Mouse (Mus musculus): ENCODE measurements around the gene Rapgef2.

Rapgef2 gene

GRCm38 (mm10) chr3:79237619-79238342 lies 48.5 kb downstream of the Rapgef2 start:
- in situ Hi-C loops (cut with MboI, MseI): no loop called here

GRCm38 (mm10) chr3:79234485-79234884 lies 51.8 kb downstream of the Rapgef2 start:
- in situ Hi-C loops (cut with MboI, MseI): no loop called here

- in situ Hi-C loops (cut with MboI, MseI): no loop called here
Measured at GRCm38 (mm10) chr3:79233478-79234415, 52.6 kb downstream of the Rapgef2 start.

GRCm38 (mm10) chr3:79230718-79231117 lies 55.6 kb downstream of the Rapgef2 start:
- in situ Hi-C loops (cut with MboI, MseI): no loop called here

GRCm38 (mm10) chr3:79229546-79229945 lies 56.8 kb downstream of the Rapgef2 start:
- in situ Hi-C loops (cut with MboI, MseI): loop anchor here (5.0 to 10.0 kb wide), 3 partner anchors 55 to 358 kb away; partner anchors contain the start of gene Rapgef2

DNA sequence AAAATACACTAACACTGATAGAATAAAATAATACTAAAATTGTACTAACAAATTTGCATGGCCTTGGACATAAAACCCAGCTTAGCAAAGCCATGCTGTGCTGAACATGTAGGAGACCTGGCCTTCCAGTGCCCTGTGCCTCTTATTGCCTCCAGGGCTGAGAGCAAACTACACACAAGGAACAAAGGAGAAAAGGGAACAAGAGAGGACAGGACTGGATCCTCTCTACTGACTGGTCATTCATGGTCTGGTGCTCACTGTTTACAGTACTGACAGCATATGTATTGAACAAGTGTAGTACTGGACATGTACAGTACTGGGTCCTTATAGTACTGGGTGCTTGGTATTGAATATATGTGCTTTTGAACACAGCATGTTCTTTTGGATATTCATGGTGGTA lies 58.0 kb downstream of the Rapgef2 start:
- in situ Hi-C loops (cut with MboI, MseI): loop anchor here (5.0 to 10.0 kb wide), 3 partner anchors 56 to 359 kb away; partner anchors contain the start of gene Rapgef2

DNA sequence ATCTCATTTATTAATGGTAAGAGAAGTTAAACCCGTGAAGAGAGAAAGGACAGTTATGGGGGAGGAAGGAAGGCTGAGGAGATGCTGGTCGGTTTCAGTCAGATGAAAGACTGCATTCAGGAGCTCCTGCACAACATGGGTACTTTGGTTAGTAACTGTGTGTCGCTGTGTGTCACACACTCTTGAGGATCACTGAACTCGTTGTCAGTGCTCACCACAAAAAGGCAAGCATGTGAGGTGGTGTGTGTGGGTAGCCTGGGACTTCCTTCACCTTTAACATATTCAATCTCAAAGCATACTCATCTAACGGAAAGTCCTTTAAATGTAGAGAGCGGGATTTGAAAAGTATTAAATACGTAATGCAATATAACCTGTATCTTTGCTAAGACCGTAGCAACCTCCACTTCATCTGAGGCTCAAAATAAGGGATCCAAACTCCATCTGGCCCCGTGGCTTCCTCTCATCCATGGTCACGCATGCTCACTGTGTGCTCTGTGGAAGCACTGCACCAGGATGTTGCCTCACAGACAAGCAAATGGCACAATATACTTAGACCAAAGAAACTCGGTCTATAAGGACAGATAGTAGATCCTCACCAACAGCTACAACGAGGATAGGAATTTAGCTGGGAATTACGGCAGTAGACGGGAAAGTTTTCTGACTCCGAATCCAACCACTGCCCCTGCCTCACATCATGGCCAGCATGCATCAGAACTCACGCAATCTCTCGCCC lies 58.8 kb downstream of the Rapgef2 start:
- in situ Hi-C loops (cut with MboI, MseI): loop anchor here (5.0 to 10.0 kb wide), 3 partner anchors 57 to 360 kb away; partner anchors contain the start of gene Rapgef2

DNA sequence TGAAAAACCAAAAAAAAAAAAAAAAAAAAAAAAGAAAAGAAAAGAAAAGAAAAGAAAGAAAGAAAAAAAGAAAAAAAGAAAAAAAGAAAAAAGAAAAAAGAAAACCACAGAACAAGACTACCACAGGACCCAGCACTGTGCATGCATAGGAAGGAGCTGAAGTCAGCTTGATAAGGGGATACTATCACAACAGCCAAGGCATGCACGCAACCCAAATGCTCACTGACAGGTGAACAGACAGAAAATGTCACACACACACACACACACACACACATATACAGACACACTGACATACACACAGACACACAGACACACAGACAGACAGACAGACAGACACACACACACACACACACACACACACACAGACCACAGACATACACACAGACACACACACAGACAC lies 59.5 kb downstream of the Rapgef2 start:
- in situ Hi-C loops (cut with MboI, MseI): loop anchor here (5.0 to 10.0 kb wide), 3 partner anchors 58 to 360 kb away; partner anchors contain the start of gene Rapgef2

DNA sequence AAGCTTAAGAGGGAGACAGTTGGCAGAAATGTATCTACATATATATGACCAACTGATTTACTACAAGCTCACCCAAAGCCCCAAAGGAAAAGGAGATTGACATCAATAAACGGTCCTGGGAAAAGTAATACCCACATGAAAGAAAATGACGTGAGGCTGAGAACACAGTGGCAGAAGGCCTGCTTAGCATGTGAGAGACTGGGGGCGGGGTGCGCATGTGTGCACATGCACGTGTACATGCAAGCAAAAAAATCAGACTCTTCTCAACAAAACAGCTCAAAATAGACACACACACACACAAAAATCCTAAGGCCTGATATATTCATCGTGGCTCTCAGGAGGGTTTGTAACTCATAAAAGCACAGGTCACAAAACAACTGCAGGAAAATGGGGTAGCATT lies 60.4 kb downstream of the Rapgef2 start:
- in situ Hi-C loops (cut with MboI, MseI): loop anchor here (5.0 to 10.0 kb wide), 3 partner anchors 59 to 361 kb away; partner anchors contain the start of gene Rapgef2

DNA sequence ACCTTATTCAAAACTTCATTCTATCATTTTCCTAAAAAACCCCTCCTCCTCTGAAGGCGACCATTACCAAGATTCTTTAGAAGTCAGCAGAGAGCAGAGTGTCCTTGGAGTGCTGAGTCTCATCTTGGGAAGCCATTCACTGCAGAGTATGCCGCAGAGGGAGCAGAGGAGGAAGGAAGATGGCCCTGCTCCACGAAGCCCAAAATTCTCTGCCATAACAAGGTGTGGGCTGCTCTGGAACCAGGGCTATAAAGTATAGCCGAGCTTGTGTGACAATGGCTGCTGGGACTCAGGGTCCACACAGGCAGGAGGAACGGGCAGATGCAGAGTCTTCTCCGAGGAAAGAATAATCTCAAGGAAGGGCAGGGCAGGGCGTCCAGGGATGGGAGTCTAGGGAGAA lies 62.0 kb downstream of the Rapgef2 start:
- in situ Hi-C loops (cut with MboI, MseI): loop anchor here (10.0 kb wide), 2 partner anchors 60 to 210 kb away; partner anchors contain the start of gene Rapgef2

GRCm38 (mm10) chr3:79223281-79223680 lies 63.0 kb downstream of the Rapgef2 start:
- in situ Hi-C loops (cut with MboI, MseI): loop anchor here (10.0 kb wide), 2 partner anchors 62 to 212 kb away; partner anchors contain the start of gene Rapgef2

DNA sequence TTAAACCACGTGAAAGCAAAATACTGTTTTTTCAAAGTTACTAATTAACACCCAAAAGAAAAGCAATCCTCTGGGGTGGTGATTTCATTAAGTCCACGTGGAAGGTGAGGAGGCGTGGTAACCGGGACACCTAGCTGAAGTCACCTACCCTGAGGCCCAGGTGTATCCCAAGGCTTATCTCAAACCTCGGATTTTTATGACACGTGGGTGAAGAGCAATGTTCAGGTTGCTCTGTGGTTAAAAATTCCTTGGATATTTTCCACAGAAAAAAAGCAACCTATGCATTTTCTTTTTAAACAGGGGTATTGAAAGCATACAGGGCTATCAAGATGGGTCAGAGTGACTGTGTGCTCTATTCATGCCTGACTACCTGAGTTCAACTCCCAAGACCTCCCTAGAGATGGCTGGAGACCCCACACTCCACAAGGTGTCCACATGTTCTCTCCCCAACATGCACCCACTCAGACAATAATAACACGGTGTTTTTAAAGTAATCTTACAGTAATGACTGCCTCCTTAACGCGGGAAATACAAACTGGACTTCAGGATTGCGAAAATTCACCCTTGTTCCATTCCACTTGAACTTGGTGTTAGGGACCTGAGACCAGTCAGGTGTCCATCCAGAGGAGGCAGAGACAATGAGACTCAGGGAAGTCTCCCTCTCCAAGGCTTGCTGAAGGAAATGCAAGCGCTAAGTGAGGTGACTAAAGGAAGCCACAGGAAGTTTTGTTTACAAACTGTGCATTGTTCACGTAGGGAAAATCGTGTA lies 63.9 kb downstream of the Rapgef2 start:
- in situ Hi-C loops (cut with MboI, MseI): loop anchor here (10.0 kb wide), 2 partner anchors 62 to 212 kb away; partner anchors contain the start of gene Rapgef2

GRCm38 (mm10) chr3:79221296-79222191 lies 64.8 kb downstream of the Rapgef2 start:
- in situ Hi-C loops (cut with MboI, MseI): loop anchor here (10.0 kb wide), 2 partner anchors 63 to 213 kb away; partner anchors contain the start of gene Rapgef2

DNA sequence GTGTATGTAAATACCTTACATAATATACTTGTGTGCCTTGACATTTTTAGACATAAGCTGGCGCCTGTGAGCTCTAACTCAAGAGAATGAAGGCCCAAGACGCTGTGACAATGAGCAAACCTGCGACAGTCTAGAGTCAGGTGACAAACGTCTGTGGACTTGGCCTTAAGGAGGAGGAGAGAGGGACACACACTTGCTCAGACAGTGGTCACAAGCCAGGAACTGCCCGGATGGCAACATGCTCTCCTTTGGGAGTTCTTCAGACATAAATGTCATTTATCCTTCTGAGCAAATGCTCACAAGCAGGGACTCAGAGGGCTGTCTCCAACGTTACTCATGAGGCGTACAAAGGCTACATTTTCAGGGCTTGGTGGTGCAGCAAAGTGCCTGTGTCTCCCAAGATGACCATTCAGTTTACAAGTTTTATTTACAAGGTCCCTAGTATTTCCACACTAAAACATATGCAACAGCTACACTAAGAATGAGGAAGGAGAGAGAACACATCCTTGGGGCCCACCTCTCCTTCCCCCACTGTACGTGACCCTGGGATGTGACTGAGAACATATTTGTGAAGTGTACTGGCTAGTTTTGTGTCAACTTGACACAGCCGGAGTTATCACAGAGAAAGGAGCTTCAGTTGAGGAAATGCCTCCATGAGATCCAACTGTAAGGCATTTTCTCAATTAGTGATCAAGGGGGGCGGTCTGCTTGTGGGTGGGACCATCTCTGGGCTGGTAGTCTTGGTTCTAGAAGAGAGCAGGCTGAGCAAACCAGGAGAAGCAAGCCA lies 67.0 kb downstream of the Rapgef2 start:
- in situ Hi-C loops (cut with MboI, MseI): no loop called here

DNA sequence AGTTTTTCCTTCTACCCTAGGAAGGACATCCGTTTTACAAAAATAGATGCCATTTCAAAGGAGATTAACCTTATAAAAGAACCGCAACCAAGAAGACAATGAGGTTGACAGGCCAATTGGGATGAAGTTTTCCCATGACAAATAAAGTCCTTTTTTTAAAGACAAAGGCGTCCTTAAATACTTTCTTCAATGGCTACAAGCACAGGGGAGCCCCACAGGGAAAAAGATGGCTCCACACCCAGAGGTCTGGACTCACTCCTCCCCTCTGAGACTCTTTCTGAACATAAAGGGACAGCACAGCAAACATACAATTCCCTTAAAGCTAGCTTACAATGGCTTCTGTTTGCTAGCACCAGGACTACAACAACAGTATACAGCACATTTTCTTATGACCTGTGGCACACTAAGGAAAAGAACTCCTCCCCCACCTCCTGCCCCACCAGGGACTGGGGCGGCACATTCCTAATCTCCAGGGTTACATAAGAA lies 67.7 kb downstream of the Rapgef2 start:
- in situ Hi-C loops (cut with MboI, MseI): no loop called here

GRCm38 (mm10) chr3:79210243-79210642 lies 76.1 kb downstream of the Rapgef2 start:
- in situ Hi-C loops (cut with MboI, MseI): loop anchor here (5.0 kb wide), 1 partner anchor 242 kb away; no protein-coding TSS in a partner anchor

- in situ Hi-C loops (cut with MboI, MseI): no loop called here
Measured at GRCm38 (mm10) chr3:79207216-79207615, 79.1 kb downstream of the Rapgef2 start.

DNA sequence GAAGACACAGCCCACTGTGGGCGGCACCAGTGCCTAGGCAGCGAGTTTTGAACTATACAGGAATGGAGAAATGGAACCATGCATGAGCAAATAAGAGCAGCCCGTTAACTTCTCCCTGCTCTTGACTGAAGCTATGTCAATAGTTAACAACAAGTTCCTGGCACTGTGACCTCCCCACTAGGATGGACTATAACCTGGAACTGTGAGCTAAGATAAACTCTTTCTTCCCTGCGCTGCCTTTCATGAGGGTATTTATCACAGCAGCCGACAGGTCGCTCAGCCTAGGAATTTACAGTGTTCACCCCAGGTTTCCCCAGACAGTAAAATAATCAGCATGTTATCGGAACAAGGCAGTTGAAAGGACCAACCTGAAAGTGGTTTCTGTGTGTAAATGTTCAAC lies 79.8 kb downstream of the Rapgef2 start:
- in situ Hi-C loops (cut with MboI, MseI): no loop called here
